Mouse (Mus musculus) mature B cell (primary cell): Measurements from ENCODE around the gene Prkcq.

ENCODE experiments used
- in situ Hi-C: fragments of 300-500 bp; cut with MboI; formaldehyde crosslinking; loops from 2 replicates; pipeline ENCODE4 v1.14.3; 2019

Prkcq gene

DNA sequence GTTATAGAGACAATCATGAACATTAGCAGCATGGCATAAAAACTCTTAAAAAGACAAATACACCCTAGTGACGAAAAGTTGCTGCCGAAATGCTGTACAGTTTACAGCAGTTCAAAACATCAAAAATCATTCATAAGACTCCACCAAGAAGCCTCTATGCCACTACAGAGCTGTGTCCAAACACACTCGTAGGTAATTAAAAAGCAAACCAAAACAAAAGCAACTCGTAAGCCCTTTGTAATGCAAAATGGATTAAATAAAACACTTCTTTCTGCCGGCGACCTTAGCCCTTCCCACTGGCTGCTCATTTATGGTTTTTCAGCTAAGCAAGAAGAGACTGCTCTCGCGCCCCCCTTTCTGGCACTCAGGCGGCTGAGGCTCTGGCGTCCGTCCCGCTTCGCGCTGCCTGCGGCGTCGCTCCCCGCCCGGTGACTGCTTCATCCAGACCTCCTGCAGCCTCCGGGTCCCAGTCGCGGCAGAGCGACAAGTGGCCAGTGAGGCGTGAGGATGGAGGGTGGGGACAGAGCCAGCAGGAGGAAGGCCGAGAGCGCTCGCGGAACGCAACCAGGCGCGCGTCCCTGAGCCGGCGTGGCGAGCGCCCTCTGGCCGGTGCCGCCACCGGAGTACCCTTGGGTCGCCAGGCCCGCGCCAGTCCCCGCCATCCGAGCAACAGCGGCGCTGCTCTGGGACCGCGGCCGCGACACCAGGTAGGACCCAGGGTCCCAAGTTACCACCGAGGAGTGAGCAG lies at the start of gene Prkcq:
Gene Prkcq (plus strand): TSS at position 355 of the 748 bp plus-strand sequence.
- in situ Hi-C loops, result no loop called here

DNA sequence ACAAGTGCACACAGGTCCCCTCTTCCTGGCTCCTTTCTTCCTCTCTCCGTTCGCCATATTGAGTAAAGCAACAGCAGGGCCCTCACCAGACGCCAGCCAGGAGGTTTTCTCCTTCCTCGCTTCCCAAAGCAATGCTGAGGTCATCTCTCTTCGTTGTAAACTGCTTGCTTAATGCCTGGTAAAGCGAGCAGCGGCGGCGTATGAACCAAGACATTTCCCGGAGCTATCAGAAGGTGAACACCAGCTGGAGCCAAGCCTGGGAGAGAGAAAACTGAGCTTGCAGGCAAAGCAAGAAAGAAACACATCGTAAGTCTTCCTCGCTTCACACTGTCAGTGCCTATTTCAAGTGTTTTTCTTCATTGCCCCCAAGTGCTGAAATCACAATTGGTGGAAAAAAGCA lies 41.0 kb upstream of the Prkcq start:
- in situ Hi-C loops, result no loop called here

DNA sequence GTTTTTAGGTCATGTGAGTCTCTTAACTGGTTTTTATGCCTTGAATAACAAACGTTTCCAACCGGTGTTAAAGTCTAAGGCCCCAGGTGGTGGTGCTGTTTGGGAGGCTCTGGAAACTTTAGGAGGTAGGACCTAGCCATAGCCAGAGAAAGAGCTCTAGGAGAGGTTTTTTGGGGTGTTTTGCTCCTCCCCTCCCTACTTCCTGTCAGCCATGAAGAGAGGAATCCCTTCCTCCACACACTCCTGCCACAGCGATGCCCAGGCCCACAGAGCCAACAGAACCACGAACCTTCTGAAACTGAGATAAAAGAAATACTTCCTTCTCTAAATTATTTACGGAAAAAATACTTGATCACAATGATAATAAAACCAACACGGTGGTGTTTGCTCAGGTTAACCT lies 36.2 kb upstream of the Prkcq start:
- in situ Hi-C loops, result no loop called here

DNA sequence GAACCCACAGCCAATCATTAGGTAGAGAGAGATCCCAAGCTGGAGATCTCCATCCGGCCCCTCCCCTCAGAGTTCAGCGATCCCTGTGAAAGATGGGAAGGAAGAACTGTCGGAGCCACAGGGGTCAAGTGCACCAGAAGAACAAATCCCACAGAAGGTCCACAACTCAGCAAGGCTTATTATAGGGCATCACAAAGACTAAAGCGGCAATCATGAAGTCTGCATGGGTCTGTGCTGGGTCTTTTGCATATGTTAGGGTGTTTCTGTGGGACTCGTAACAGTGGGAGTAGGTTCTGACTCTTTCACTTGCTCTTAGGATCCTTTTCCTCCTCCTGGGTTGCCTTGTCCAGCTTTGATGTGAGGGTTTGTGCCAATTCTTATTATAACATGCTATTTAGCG lies 33.8 kb upstream of the Prkcq start:
- in situ Hi-C loops, result no loop called here

DNA sequence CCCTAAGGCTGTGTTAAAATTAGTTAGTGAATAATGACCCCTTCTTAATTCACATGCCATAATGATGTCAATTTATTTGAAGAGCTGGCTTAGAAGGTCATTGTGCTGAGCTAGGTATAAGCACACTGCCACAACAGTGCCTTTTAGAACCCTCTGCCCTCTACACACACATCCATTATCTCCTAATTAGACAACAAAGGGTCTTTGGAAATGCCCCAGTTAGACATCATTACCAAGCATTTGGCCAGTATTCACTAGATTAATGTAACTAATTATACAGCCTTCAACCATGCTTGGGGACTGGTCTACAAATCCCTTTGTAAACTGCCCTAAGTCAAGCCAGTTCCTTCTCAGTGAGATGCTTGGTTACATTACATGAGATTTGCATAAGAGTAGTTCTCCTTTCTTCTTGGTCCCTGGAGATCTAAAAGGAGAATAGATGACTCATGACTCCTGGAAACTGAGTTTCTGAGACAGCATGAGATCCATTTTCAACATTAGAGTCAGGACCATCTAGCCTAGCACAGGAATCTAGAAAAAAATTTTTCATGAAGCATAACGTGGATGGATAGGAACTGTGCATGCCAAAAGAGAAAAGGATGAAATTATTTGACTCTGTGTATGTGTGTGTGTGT lies 32.3 kb upstream of the Prkcq start:
- in situ Hi-C loops, result no loop called here

DNA sequence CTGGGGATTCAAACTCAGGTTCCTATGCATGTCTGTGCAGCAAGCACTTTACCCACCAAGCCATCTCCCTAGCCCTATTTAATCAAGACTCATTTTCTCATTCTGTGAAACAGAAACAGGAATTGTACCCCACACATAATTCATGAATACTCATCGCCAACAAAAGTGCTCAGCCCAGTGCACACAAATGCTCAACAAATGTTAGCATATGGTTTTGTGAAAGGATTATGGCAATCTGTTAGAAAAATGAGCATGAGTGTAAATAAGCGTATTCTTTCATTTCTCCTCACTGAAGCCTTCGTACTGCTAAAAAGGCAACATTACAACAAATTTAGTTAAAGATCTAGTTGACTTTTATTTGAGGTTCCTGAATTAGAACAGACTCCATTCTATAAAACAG lies 31.5 kb upstream of the Prkcq start:
- in situ Hi-C loops, result no loop called here

DNA sequence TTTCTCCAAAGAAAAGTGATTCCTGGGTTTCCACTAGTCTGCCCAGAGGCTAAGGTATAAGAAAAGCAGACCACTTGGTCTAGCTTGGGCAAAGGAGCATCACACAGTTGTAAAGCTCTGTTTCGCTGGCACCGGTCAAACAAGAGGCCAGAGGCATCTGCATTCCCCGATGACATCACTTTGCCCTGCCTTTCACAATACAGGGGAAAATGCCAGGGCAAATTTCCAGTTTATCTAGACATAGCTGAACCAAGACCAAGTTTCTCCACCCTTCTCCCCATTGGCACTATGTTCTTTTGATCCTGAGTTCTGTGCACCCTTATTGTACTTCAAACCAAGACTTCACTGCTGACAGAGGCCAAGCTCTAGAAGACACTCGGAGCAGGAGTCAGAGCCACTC lies 22.8 kb upstream of the Prkcq start:
- in situ Hi-C loops, result no loop called here

DNA sequence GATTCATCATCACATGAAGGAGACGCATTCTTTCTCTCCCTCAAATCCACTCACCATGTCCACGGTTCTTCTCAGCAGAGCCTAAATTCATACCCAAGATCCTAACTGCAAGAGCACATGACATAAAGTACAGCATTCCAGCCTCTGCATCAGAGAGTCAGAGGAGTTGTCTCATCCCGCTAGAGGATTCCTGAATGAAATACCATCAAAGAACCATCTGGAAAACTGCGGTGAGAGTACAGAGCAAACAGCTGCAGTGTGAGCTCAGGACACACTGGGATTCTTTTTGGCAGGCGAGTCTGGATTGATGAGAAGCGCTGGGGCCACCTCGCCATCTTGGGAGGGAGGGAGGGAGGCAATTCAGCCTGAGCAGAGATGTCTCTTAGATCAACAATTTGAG lies 20.9 kb upstream of the Prkcq start:
- in situ Hi-C loops, result no loop called here

DNA sequence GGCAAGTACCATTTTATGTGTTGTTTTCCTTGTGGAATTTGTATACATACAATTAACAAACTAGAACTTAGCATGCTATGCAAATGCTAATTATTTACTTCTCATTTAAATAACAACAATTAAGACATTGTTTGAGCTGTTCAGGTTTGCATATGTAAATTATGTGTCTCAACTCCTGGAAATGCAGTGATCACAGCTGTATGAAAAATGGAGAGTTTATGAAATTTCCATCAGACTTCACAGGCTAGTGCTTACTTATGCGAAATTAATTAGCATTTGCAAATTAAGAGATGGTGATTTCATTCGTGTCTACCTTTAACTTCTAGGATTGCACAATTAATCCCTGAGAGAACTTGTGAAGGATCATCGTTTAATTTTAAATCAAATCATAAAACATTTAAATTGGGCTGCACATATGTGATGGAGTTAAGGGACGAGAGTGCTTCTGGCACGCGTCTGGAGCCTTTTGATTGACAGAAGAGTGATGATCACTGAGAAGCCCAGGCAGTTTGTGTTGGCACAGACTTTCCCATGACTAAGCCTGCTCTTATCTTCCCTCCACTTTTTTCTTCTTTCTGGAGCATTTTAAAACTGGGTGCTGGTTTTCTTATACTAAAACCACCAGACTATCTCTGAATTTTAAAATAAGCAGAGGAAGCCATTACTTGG lies 20.1 kb upstream of the Prkcq start:
- in situ Hi-C loops, result no loop called here

DNA sequence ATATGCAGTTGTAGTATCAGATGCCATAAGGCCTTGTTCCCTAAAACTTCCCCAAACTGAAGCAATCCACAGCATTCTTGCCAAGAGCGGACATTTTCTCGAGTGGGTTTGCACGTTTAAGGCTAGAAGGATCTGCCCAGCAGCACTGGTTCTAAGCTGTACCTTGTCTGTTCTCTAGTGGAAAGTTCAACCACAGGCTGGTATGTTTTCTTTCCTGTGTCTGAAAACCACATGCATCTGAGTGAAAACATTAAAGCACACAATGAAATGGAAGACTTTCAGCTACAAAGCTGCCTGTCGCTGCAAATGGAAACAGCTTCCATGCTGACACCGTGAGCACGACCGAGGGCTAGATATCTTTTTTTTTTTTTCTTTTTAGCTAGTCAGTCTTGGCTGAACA lies 12.3 kb upstream of the Prkcq start:
- in situ Hi-C loops, result no loop called here

DNA sequence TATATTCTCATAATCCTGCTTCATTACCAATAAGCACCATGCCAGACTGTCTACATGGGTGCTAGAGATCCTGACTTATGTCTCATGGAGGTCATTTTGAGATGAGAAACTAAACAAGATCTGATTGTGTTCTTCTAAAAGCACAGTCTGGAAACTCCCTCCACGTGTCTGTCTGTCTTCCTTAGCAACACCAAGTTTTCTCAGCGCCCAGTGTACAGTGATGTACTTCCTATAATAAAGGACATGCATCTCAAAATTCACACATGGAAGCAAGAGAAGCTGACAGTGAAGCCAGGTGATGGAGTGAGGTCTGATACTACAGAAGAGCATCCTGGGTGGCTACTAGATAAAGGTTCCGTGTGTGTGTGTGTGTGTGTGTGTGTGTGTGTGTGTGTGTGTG lies 11.2 kb upstream of the Prkcq start:
- in situ Hi-C loops, result no loop called here

DNA sequence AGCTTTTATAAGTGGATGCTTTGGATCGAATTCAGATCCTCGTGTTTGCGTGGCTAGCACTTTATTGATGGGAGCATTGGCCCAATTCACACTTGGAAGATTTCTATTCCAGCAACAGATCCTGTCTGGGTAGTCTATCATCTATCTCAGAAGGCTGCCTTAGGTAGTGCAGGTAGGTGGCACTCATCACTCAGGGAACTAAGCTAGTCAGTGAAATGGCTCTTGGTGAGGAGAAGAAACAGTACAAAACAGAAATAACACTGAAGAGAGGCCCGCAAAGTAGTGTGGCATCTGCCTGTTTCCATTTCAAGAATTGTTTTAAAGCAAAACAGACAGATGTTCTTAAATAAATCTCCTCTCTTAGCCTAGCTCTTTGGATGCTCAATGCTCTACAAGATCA lies 10.6 kb upstream of the Prkcq start:
- in situ Hi-C loops, result no loop called here

DNA sequence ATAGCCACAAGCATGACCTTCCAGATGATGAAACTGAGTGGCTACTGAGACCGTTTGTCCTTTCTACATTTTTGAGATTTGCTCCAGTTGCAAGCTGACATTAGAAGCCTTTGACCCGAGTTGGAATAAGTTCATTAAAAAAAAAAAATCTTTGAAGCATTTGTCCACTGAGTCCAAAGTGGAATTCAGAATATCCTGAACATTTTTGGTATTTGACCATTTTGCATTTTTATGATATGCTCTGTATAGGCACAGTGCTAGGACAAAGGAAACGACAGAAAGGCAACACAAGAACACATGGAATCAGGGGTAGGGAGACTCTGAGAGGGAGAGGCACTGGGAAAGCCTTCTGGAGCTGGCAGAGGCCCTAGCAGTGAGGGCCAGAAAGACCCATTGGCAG lies 9.2 kb upstream of the Prkcq start:
- in situ Hi-C loops, result no loop called here

DNA sequence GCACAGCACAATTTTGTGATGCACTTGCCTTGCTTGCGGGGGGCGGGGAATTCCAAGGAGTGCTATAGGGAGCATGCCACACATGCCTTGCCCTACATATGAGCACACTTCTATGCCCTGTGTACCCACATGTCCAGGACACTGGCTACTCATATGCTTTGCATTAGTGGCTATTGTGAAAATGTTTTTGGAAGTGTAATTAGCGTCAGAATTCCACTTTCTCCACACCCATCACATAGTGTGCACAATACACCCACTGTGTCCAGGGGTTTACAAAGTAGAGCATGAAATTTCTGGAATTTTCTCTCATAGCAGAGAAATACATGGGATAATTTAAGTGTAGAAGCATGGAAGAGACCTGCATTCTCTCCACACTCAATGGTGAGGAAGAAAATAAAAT lies 7.7 kb upstream of the Prkcq start:
- in situ Hi-C loops, result no loop called here

DNA sequence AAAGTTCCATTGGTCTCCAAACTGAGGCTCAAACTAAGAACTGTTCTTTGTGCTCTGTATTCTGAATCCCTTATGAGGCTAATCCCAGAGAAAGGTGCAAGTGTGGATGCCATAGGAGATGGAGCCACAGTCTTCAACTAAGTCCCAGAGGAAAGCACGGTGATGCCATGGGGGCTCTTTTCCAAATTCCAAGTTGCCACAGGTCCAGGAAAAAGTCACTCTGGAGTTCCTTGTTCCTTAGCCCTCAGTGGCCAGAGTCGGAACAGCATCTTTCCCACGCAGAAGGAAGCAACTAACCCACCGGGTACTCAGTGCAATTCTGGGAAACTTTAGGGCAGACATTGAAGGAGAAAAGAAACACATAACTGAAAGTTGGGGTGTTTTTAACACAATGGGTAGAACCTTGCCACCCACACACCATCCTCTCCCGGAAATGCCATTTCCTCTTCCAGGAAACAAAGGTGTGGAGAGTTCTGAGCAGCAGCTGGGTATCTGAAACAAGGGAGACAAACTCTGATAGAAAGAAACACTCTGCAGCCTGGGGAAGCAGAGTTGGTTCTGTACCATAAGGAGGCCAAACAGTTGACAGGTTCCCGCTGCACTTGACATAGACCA lies 2.1 kb upstream of the Prkcq start:
- in situ Hi-C loops, result no loop called here

DNA sequence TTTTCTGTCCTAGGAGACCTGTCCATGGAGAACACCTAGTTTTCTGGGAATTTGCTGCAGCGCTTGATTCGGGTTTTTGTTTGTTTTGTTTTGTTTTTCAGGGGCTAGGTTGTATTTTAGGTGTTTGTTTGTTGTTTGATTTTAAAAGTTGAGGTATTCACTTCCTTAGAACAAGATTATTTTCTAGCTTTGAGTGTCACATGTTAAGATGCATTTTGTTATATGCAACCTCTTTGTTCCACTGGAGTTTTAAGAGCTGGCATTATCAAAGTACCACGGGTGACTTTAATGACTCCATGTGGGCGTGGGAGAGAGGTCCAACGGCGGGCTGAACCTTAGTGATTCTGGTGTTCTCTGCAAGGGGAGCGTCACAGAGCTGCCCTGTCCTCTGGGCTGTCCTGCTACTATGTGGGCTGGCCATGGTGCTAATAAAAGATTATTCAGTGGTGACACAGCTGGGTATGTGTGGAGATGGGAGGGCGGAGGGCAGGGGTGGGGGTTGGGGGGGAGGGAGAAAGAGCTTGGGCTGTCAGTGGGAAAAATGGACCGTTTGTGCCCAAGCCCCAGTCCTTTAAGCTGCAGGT lies 1.0 kb downstream of the Prkcq start:
- in situ Hi-C loops, result no loop called here

DNA sequence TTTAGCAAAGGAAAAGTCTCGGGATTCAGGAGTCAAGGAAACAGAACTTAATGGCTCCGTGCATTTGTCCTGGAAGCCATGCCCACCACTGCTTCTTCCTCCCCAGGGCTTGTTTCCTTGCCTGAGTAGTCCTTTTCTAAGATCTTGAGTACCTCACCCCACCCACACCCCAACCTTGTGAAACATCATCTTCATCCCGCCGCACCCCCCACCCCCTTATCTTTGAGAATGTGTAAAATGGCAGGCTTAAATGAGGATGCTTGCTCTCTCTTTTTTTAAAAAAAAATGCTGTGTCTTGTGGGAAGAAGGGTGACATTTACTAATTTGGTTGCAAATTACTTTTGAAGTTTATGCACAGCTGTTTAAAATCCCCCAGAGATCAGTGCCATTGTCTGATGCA lies 1.6 kb downstream of the Prkcq start:
- in situ Hi-C loops, result no loop called here

DNA sequence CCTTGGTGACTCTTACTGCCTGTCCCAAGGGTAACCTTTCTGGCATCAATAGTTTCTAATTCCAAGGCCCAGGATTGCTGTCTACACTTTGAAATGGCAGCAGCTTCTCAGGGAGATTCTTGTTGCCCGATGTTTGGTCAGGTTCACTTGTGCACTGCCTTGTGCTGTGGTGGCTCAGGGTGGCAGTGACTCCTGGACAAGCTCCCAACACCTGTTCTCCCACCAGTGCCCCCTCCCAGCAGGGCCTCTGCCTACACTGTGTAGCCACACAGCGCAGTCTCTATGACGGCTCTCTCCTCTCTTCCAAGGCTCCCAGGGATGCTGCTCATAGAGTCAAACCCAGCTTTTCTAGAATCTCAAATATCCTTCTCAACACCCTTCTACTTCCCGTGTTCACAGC lies 2.2 kb downstream of the Prkcq start:
- in situ Hi-C loops, result no loop called here

DNA sequence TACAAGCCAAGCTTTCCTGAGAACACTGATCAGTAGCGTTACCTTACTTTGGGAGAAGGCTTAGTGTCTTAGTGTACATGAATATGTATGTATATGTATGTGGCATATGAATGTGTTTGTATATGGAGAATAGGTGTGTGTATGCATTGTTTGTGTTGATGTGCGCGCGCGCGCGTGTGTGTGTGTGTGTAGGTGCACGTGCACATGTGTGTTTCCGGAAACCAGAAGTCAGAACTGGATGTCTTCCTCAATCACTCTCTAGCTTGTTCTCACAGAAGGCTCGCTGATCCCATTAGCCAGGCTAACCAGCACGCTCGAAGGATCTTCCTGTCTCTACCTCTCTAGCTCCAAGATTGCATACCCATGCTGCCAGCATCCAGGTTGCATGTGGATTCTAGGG lies 6.0 kb downstream of the Prkcq start:
- in situ Hi-C loops, result no loop called here

DNA sequence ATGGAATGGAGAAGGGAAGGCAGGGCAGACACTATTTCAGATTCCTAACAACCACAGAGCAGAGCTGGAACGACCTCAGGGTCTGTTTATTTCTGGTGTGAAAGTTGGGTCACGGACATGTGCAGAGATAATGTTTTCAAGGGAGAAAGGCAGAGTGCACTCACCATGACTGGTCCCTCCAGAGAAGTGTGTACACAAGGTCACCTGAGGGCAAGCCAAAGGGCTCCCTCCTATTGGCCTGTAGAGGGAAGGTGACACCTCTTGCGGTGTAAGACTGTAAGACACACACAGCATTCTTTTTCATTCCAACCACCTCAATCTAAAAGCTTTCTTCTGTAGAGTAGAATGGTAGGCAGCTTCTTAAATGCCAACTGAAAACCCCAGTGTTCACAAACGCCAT lies 9.6 kb downstream of the Prkcq start:
- in situ Hi-C loops, result no loop called here

DNA sequence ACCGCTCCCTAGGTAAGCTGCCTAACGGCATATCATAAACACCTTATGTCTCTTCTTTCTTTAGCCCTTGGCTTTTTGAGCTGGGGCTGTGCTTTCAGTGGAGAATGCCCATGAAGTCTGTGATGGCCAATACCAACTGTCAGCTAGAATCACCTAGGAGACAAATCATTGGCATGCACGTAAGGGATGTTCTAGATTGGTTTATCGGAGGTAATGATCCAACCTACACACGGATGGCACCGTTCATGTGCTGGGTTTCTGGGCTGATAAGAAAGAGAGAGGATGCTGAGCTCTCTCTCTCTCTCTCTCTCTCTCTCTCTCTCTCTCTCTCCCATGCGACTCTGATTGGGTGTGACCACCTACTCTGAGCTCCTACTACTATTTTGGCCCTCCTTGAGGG lies 10.2 kb downstream of the Prkcq start:
- in situ Hi-C loops, result no loop called here

DNA sequence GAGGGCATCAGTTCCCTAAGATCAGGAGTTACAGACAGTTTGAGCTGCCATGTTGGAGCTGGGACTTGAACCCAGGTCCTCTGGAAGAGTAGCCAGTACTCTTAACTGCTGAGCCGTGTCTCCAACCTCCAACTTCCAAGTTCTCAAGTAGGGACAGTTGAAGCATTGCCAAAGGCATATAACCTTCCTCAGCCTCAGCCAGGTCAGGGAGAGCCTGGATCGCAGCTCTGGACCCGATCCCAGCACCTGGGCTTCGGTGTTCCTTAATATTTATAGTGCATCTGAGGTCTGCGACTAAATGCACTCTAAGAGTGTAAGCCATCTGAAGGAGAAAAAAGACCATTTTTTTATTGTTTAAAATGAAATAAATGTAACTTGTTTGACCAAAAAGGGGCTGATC lies 12.1 kb downstream of the Prkcq start:
- in situ Hi-C loops, result no loop called here

DNA sequence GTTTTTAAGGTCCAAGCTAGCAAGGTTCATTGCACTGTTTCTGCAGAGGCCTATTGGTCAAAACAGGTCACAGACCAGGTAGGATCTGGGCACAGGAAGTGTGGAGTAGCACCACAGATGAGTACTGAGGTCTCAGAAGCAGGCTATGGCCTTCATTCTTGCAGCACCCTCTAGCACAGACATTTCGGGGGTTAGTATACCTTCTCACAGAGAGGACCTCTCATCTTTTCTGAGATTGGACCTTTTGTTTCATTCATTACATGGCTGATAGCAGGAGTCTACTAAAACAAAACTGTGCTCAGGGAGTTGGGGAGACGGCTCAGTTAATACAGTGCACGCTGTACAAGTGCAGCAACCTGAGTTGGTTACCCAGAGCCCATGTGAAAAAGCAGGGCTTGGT lies 14.7 kb downstream of the Prkcq start:
- in situ Hi-C loops, result no loop called here
